Mouse (Mus musculus) fibroblast of lung, adult 2 months (primary cell): Measurements from ENCODE around the gene Xpo6.
A peak's percentile ranks its signal among the peaks of the same experiment; 100 is the strongest.

Source experiments
- DNase-seq: peaks from one replicate; pipeline ENCODE4 v3.0.0-alpha.2; 2011; ENCODE audit warnings: low read depth

Gene Xpo6

GRCm38 (mm10) chr7:126126502-126126901 is 73.8 kb downstream of the Xpo6 start:
- DNase-seq, result no peak

GRCm38 (mm10) chr7:126121533-126121932 is 78.8 kb downstream of the Xpo6 start:
- DNase-seq, result no peak

GRCm38 (mm10) chr7:126119819-126120218 is 80.5 kb downstream of the Xpo6 start:
- DNase-seq, result no peak

- DNase-seq, result no peak
Measured at GRCm38 (mm10) chr7:126113263-126113662, 87.0 kb downstream of the Xpo6 start.

- DNase-seq, result no peak
Measured at GRCm38 (mm10) chr7:126111230-126111629, 89.1 kb downstream of the Xpo6 start.

- no peak for DNase-seq
Measured at GRCm38 (mm10) chr7:126109898-126110297, 90.4 kb downstream of the Xpo6 start.

- DNase-seq, result no peak
Measured at GRCm38 (mm10) chr7:126100440-126100839, 99.9 kb downstream of the Xpo6 start.

- DNase-seq, result no peak
Measured at GRCm38 (mm10) chr7:126099835-126100234, 100.5 kb downstream of the Xpo6 start.

- DNase-seq, result no peak
Measured at GRCm38 (mm10) chr7:126099163-126099775, 101.0 kb downstream of the Xpo6 start.

- peak; percentile 44 for DNase-seq
Measured at GRCm38 (mm10) chr7:126097219-126097915, 102.9 kb downstream of the Xpo6 start.

GRCm38 (mm10) chr7:126096596-126096995 is 103.7 kb downstream of the Xpo6 start:
- DNase-seq, result no peak

GRCm38 (mm10) chr7:126094738-126095137 is 105.6 kb downstream of the Xpo6 start:
- no peak for DNase-seq

- DNase-seq, result no peak
Measured at GRCm38 (mm10) chr7:126093162-126093561, 107.1 kb downstream of the Xpo6 start.

- DNase-seq, result no peak
Measured at GRCm38 (mm10) chr7:126089782-126090181, 110.5 kb downstream of the Xpo6 start.

GRCm38 (mm10) chr7:126088155-126088554 is 112.1 kb downstream of the Xpo6 start:
- DNase-seq, result no peak

- DNase-seq, result no peak
Measured at GRCm38 (mm10) chr7:126087602-126088001, 112.7 kb downstream of the Xpo6 start.

- DNase-seq, result no peak
Measured at GRCm38 (mm10) chr7:126086321-126086741, 114.0 kb downstream of the Xpo6 start.

- no peak for DNase-seq
Measured at GRCm38 (mm10) chr7:126085154-126085553, 115.1 kb downstream of the Xpo6 start.

- no peak for DNase-seq
Measured at GRCm38 (mm10) chr7:126083980-126084348, 116.3 kb downstream of the Xpo6 start.

GRCm38 (mm10) chr7:126083341-126083979 is 116.8 kb downstream of the Xpo6 start:
- DNase-seq, result no peak

- DNase-seq, result no peak
Measured at GRCm38 (mm10) chr7:126082286-126082741, 118.0 kb downstream of the Xpo6 start, which contains the start of gene Gsg1l. Gsg1l (minus strand) TSS chr7:126082411.

GRCm38 (mm10) chr7:126081727-126082285 is 118.5 kb downstream of the Xpo6 start:
- DNase-seq, result no peak
